Mouse (Mus musculus) ovary, adult 18-20 months (tissue): ENCODE measurements at regions not wholly inside any gene's neighbourhood (a gene's known extent, or its start where the extent isn't known, plus 50 kb on each side); places are given as distances from the start of the nearest gene placed in this dataset.

Experiments used
- DNase-seq: peaks from one replicate; pipeline ENCODE4 v3.0.0; 2022; ENCODE audit warnings: low spot score, mixed read lengths

GRCm38 (mm10) chr3:128113209-128113608 lies 217.1 kb upstream of the Fam241a start:
- DNase-seq: no peak

GRCm38 (mm10) chr3:128110406-128110805 lies 214.3 kb upstream of the Fam241a start:
- no peak for DNase-seq

- no peak for DNase-seq
Observed at GRCm38 (mm10) chr3:128104516-128104915, 208.4 kb upstream of the Fam241a start.

DNA sequence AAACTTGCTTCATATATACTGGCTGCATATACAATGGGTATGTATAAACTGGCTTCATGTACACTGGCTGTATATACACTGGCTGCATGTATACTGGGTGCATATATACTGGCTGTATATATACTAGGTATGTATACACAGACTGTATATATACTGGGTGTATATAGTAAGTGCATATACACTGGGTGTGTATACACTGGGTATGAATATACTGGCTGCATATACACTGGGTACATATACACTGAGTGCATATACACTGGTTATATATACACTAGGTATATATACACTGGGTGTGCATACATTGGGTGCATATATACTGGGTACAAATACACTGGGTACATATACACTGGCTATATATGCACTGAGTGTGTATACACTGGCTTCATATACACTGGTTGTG lies 196.9 kb upstream of the Fam241a start:
- no peak for DNase-seq

GRCm38 (mm10) chr3:128088207-128088606 lies 192.1 kb upstream of the Fam241a start:
- DNase-seq: peak; percentile 7

DNA sequence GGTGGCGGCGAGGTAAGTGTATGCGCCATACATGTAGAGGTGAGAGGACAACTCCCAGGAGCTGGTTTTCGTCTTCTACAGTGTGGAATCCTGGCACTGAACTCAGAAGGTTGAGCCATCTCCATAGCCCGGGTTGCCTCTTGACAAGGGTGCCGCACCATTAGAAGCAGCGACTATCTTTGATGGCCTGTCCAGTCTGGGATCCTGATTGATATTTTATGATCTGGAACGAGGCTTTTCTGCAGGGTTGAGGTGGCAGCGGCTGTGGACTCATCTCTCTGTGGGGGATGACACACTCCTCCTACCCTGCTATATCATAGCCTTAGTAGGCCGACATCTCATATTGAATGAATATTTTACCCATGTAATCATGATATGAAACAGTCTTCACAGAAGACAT lies 191.0 kb upstream of the Fam241a start:
- DNase-seq: no peak

DNA sequence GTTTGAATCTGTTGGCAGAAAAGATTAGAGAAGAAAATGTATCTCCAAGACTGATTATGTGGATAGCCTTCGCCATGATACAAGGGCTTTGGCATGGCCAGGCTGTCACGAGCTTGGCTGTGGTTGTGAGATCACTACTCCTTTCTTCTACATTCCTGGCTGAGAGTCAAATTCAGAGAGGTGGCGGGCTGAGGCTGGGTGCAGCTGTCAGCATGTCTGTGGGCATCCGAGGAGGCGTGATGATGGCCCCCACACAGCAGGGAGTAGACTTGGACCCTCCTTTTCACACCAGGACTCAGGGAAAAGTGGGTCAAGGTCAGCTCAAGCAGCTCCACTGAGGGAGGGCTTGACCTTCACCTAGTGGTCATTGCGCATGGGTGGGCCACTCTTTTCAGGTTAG lies 186.3 kb upstream of the Fam241a start:
- DNase-seq: no peak

GRCm38 (mm10) chr3:128081430-128081829 lies 185.3 kb upstream of the Fam241a start:
- no peak for DNase-seq

DNA sequence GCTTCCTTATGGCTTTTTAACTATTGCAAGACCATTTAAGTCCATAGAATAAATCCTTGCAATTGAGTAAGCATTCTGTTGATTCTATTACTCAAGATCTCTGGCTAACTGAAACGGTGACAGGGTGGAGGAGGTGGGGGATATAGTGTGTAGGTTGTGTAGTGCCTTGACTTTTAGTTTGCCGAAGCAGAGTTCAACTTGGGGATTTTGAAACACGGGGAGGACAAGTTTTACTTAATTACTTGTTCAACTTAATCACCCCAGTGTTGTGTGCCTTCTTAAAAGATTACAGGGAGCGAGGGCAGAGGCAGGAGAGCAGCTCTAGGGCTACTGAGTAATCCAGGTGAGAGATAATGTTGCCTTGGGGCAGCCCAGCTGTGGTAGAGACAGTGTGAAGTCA lies 171.7 kb upstream of the Fam241a start:
- no peak for DNase-seq

DNA sequence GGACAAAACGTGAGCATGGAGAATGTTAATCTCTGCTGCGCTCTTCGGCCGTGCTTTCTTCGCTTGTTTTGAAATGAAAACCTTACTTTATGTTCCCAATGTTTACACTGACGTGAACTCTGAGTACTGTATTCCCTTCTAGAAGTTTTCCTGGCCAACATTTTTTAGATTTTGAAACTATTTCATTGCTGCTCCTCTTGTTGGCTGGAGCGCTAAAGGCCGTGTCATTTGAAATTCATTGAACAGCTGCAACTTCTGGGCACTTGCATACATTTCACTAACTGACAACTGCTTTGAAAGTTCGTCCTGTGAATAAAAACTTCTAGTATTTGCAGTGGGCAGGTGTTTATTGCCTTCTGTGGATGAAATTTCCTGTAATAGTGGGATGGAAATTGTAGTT lies 157.9 kb upstream of the Fam241a start:
- DNase-seq: no peak

- no peak for DNase-seq
Observed at GRCm38 (mm10) chr3:128043709-128044108, 147.6 kb upstream of the Fam241a start.

DNA sequence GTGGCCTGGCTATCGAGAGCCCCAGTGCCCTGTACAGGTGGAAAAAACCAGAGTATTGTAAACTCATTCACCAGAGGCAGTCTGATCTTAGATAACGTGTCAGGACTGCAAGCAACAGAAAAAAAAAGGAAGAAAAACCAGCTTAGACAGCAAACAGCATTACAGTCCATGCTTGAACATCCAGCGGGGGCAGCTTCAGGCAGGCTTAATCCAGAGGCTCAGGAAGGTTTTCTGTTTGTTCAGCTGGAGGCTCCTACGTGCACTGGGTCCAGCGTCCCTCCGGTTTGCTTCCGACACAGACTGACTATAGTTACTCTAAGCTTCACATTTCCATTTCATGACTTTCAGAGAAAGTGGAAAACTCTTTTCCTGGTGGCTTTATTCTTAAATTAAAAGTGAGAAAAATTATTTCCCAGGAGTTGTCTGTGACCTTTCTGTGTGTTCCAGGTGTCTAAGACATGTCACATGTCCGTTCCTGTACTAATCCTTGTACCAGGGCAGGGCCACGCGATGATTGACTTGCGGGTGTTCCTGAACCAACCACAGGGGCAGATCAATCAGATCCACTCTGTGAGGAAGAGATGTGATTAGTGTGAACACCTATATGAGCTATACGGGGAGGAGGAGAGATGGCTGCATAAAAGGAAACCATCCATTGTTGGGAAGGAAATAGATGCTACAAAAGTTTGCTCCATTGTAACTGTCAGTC lies 144.4 kb upstream of the Fam241a start:
- no peak for DNase-seq

GRCm38 (mm10) chr3:128039185-128039584 lies 143.1 kb upstream of the Fam241a start:
- DNase-seq: no peak

- DNase-seq: no peak
Observed at GRCm38 (mm10) chr3:128036538-128036937, 140.4 kb upstream of the Fam241a start.

- no peak for DNase-seq
Observed at GRCm38 (mm10) chr3:128030352-128030751, 134.2 kb upstream of the Fam241a start.

GRCm38 (mm10) chr3:128029565-128029915 lies 133.4 kb upstream of the Fam241a start:
- DNase-seq: no peak

- no peak for DNase-seq
Observed at GRCm38 (mm10) chr3:128028856-128029564, 132.9 kb upstream of the Fam241a start.

DNA sequence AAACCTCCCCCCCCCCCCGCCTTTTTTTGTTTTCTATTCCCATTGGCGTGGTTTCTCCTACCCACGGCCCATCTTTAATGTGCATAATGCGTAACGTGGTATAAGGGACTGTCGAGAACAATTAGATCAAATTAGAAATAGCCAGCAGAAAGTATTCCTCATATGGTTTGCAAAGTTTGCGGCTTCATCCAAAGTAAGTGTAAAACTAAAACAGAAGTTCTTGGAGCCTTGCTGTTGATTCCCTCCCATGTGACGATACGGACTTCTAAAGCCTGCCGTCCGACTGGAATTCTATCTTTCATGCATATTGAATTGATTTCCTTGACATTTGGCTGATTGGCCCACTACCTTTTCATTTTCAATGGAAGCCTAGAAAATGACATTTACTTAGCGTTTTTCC lies 128.7 kb upstream of the Fam241a start:
- no peak for DNase-seq

- no peak for DNase-seq
Observed at GRCm38 (mm10) chr3:128014909-128015308, 118.8 kb upstream of the Fam241a start.

GRCm38 (mm10) chr3:128002905-128003641 lies 106.9 kb upstream of the Fam241a start:
- DNase-seq: no peak

DNA sequence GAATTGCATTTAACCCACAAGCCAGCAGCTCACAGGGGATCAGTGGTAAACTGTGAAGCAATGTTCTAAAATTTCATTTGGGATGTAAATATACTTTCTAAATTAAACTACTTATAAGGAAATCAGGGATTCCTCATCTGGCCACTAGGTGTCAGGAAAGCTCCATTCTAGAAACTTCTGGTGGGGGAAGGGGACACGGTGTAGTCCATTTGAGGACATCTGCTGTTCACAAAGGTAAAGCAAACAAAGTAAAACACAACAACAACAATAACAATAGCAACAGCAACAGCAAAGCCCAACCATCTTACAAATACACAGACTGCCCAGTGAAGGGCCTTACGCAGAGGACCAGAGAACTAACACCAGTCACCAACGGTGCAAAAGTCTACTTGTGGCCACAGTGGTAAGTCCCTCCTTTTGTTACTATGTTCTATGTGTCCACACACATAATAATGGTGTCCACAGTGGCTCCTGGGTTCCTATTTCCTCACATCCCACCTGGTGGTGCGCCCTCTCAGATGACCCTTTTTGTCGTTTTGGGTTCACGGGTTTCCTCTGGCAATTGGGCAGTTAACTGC lies 105.9 kb upstream of the Fam241a start:
- no peak for DNase-seq

GRCm38 (mm10) chr3:127995678-127996077 lies 99.6 kb upstream of the Fam241a start:
- DNase-seq: no peak

- no peak for DNase-seq
Observed at GRCm38 (mm10) chr3:127987583-127987982, 91.5 kb upstream of the Fam241a start.
